Mouse (Mus musculus): ENCODE results near the gene Ipo9.

DNA sequence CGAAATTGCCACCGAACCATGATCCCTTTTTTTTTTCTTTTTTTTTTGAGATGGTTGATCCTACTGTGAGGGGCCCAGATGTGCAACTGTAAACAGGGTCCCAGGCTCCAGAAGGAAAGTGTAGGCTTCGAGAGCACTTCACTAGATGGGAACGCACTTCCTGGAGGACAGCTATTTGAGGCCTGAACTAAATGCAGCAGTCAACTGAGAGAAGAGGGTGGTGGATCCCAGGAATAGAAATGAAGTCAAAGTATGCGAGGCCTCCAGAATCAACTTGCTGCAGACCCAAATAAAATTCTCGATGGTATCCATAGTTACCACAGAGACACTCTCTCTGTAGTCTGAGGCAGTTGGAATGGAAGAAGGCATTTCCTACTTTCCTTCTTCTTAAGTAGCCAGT lies 8.5 kb upstream of the Ipo9 start:
- TF ChIP-seq CTCF (IDR thresholded peaks at IDR 0.05; ENCODE audit: control insufficient read depth, insufficient read depth, insufficient replicate concordance, low read depth, low read length) (no peak), POLR2A (IDR thresholded peaks at IDR 0.05; ENCODE audit: control insufficient read depth, low read depth, low read length) (no peak)
